Mouse (Mus musculus) spleen, adult 2 months (tissue): ENCODE results near the gene Zfr2. TPM values are rescaled to one million over a fixed set of nuclear protein-coding genes. Genes with fewer than 3 reads are reported as not detected.
A peak's percentile ranks its signal among the peaks of the same experiment; 100 is the strongest.

ENCODE experiments used
- DNase-seq, 2 experiments: peaks; one replicate each; pipeline versions ENCODE4 v3.0.0 to v3.0.0-alpha.2; 2012 to 2021; ENCODE audit warnings: low spot score in 2 of 2, low read depth in 1 of 2
- H3K27ac ChIP-seq: fragments of 200-500 bp; 2 replicates; pipeline ENCODE4 v1.5.1; 2012; ENCODE audit warnings: low read length, inconsistent platforms; ENCODE audit not compliant: insufficient read depth
- H3K27me3 ChIP-seq: fragments of 200-500 bp; 2 replicates; pipeline ENCODE4 v1.6.1; 2012; ENCODE audit warnings: mild to moderate bottlenecking, moderate library complexity, low read length, inconsistent platforms; ENCODE audit not compliant: control insufficient read depth, insufficient read depth
- H3K36me3 ChIP-seq: fragments of 200-500 bp; 2 replicates; pipeline ENCODE4 v1.6.1; 2012; ENCODE audit warnings: mild to moderate bottlenecking, low read length, inconsistent platforms; ENCODE audit not compliant: control insufficient read depth, insufficient read depth
- H3K4me1 ChIP-seq: fragments of 200-500 bp; 2 replicates; pipeline ENCODE4 v1.6.1; 2011; ENCODE audit warnings: inconsistent platforms; ENCODE audit not compliant: control insufficient read depth, insufficient read depth, insufficient read length
- H3K4me3 ChIP-seq: fragments of 200-500 bp; 2 replicates; pipeline ENCODE4 v1.5.1; 2011; ENCODE audit warnings: mild to moderate bottlenecking, inconsistent platforms; ENCODE audit not compliant: insufficient read depth, insufficient read length; ENCODE audit errors: extremely low read depth
- CTCF ChIP-seq: fragments of 200-500 bp; IDR thresholded peaks from 2 replicates; pipeline ENCODE4 v1.5.1; 2011; ENCODE audit warnings: mild to moderate bottlenecking, inconsistent platforms; ENCODE audit not compliant: insufficient read depth, insufficient read length, insufficient replicate concordance; ENCODE audit errors: extremely low read depth
- POLR2A ChIP-seq: fragments of 200-500 bp; IDR thresholded peaks from 2 replicates; pipeline ENCODE4 v1.6.1; 2011; ENCODE audit warnings: low read depth, low read length, inconsistent platforms
- whole genome bisulfite sequencing: fragments of 180-500 bp; shearing (Covaris S2); methylation state at CpG from one replicate; pipeline ENCODE4 v1.1.7; 2018; 5-methylcytosine and 5-hydroxymethylcytosine counted together
- polyA plus RNA-seq: library from polyadenylated mRNA; depleted of rRNA; stranded (reverse); fragments of >200 nt; gene quantifications from 2 replicates; pipeline ENCODE4 v1.2.3, GENCODE M21; 2012; rRNA removed

Gene Zfr2
- polyA plus RNA-seq, 1 experiment: 5.5 TPM

DNA sequence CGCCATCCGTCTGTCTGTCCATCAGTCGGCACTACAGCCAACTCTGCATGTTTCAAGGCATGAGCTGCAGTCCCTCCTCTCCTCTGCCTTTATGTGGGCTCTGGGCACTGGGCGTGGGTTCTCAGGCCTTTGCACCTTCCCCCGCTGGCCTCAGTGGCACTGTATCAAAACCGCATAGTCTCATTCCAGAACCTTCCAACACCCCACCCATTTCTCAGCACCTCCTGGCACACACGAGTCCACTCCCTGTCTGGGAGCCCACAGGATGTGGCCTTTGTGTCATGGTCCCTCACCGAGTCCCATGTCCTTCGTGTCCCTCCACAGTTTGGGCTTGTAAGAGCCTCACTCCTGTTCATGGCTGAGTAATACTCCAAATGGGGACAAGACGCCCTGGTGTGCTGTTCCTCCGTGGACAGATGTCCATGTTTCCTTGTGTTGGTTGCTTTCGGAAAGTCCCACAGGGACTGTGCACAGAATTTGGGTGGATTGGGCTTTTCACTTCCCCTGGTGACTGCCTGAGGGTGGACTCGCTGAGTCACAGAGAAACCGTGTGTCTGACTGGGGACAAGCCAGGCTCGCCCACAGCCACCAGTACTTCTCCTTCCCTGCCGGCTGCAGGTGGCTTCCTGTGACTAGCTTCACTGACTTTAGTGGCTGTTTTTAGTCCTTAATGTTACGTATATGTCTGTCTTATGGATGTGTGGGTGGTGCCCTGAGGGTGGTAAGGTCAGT is 65.6 kb downstream of the Zfr2 start:
- DNase-seq: peak in 1 of 2 experiments; percentile 74
- TF ChIP-seq CTCF (no peak), POLR2A (no peak)
- H3K36me3 ChIP-seq: no peaks in the 10 kb centered on the region
- no peak overlapping the region; the same call in 1 of the 2 replicates for H3K4me3 ChIP-seq
- WGBS: 26% methylated on average over 17 of the region's 17 CpGs
- peak overlapping the region; percentile 93 for H3K27ac ChIP-seq
- H3K27me3 ChIP-seq: no peaks in the 10 kb centered on the region
- peaks cover 94% of the 10 kb centered on the region for H3K4me1 ChIP-seq

DNA sequence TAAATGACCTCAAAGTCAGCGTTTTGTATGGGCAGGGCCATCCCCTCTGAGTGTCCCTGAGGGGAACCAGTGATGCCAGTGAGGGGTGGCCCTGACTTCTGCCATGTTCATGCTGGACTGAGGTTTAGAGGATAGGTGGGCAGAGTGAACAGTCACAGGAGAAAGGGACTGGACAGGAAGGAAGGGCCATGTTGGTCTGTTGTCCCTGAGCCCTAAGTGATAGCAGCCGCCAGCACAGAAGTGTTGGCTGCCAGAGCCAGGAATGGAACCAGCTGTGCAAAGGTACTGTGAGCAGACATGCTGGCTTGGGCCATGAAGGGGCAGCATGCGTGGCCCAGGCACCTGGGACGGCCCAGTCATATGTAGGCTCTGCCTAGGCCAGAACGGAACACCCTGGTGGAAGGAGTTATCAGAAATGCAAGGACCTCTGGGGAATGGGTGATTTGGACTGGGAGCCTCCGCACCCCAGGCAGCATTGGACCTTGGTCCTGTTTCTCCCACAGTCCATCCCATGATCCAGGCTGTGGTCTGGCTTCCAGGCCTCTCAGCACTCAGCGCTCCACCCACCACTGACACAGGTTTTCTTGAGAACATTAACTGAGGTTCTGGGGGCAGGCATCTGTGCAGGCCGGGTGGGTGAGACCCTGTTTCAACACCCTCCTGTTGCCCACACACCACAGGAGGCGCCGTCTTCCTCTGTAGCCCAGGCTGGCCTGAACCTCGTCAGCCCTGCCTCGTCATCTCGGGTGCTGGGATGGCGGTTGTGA is 66.8 kb downstream of the Zfr2 start:
- no peak for DNase-seq
- Histone ChIP-seq H3K27ac (peak overlapping the region; percentile 93), H3K36me3 (no peaks in the 10 kb centered on the region), H3K27me3 (no peaks in the 10 kb centered on the region), H3K4me3 (no peak overlapping the region), H3K4me1 (peaks cover 92% of the 10 kb centered on the region)
- WGBS: 78% methylated on average over 14 of the region's 14 CpGs
- TF ChIP-seq POLR2A (no peak), CTCF (no peak)

DNA sequence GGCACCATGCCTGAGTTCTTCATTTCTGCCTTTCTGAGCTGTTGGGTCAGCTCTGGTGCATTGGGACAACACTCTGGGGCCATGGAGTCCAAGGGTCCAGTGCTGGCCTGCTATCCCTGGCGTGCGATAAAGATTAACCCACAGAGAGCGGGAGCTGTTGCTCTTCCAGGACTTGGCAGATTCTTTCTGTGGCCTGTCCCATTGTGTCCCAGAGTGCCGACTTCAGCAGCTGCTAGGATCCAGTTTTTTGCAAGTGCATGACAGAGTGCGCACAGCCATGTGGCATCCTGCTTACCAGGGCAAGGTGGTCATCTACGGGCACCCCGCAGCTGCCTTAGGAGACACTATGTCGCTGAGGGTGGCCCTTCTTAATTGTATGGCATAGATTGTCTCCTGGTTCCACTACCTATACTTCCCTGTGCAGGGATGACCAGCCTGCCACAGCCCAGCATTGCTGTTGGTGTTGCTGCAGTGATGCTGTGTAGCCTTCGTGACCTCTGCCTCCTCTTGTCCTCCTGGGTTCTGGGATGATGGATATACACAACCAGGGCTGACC is 67.5 kb downstream of the Zfr2 start:
- Histone ChIP-seq H3K27ac (peak overlapping the region; percentile 93; the same call in 1 of the 2 replicates), H3K4me1 (peaks cover 87% of the 10 kb centered on the region), H3K36me3 (no peaks in the 10 kb centered on the region), H3K4me3 (no peak overlapping the region), H3K27me3 (no peaks in the 10 kb centered on the region)
- no peak for TF ChIP-seq CTCF
- TF ChIP-seq POLR2A: no peak
- no peak for DNase-seq
- 90% methylated on average over 9 of the region's 9 CpGs for WGBS

DNA sequence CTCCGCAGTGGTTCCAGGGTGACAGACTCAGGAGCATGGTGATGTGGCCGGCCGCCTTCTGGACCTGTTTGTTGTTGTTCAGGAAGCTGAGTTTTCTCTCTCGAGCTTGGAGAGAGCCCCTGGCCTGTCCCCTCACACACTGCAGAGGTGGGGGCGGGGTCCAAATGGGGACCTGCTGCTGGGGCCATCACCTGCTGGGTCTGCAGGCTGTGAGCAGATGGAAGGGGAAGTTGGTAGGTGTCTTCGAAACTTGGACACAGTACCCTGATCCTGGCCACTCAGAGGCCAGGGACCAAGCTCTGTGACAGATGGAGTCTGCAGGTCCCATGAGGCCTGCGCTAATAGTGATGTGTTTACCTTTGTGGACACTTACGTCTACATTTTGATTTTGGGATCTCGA is 68.4 kb downstream of the Zfr2 start:
- no peak overlapping the region for H3K4me3 ChIP-seq
- no peaks in the 10 kb centered on the region for H3K27me3 ChIP-seq
- TF ChIP-seq POLR2A (no peak), CTCF (no peak)
- no peak overlapping the region for H3K27ac ChIP-seq
- no peak for DNase-seq
- H3K36me3 ChIP-seq: 0 out of 2 replicates have a peak, but pooled peaks cover 3% of the 10 kb centered on the region
- peaks cover 80% of the 10 kb centered on the region for H3K4me1 ChIP-seq
- WGBS: 63% methylated on average over 9 of the region's 9 CpGs

Other genes with a start within 250 kb of the Zfr2 start
- 0.75 and 0.91 TPM in 2 replicates for gene Gng7, start 218.2 kb upstream of the Zfr2 start, polyA plus RNA-seq
- gene Diras1, start 207.5 kb upstream of the Zfr2 start, polyA plus RNA-seq: 0.04 TPM in 1 of 2 replicates, not detected in the other
- 22.3 and 26.0 TPM in 2 replicates for gene Slc39a3, start 195.7 kb upstream of the Zfr2 start, polyA plus RNA-seq
- 88.8 and 114 TPM in 2 replicates for gene Sgta, start 173.0 kb upstream of the Zfr2 start, polyA plus RNA-seq
- gene Thop1, start 163.1 kb upstream of the Zfr2 start, polyA plus RNA-seq: 17.9 and 27.2 TPM in 2 replicates
- gene Creb3l3, start 134.3 kb upstream of the Zfr2 start, polyA plus RNA-seq: 0.27 and 0.32 TPM in 2 replicates
- gene Map2k2, start 127.2 kb upstream of the Zfr2 start, polyA plus RNA-seq: 135 and 201 TPM in 2 replicates
- 64.6 and 95.2 TPM in 2 replicates for gene Zbtb7a, start 97.9 kb upstream of the Zfr2 start, polyA plus RNA-seq
- 36.1 and 45.8 TPM in 2 replicates for gene Pias4, start 65.2 kb upstream of the Zfr2 start, polyA plus RNA-seq
- 1,457 and 1,736 TPM in 2 replicates for gene Eef2, start 56.5 kb upstream of the Zfr2 start, polyA plus RNA-seq
- 58.0 and 84.5 TPM in 2 replicates for gene Dapk3, start 50.1 kb upstream of the Zfr2 start, polyA plus RNA-seq
- not detected in 2 replicates for gene 4930442H23Rik, start 49.3 kb upstream of the Zfr2 start, polyA plus RNA-seq
- not detected in 2 replicates for gene Nmrk2, start 31.1 kb upstream of the Zfr2 start, polyA plus RNA-seq
- 0.92 and 0.95 TPM in 2 replicates for gene Atcay, start 2.3 kb upstream of the Zfr2 start, polyA plus RNA-seq
- 22.5 and 30.0 TPM in 2 replicates for gene Matk, start 19.8 kb downstream of the Zfr2 start, polyA plus RNA-seq
- gene Mrpl54, start 33.8 kb downstream of the Zfr2 start, polyA plus RNA-seq: 63.6 and 86.9 TPM in 2 replicates
- 63.0 and 77.1 TPM in 2 replicates for gene Apba3, start 33.8 kb downstream of the Zfr2 start, polyA plus RNA-seq
- gene Tjp3, start 58.4 kb downstream of the Zfr2 start, polyA plus RNA-seq: 8.1 and 10.6 TPM in 2 replicates
- 93.2 and 111 TPM in 2 replicates for gene Pip5k1c, start 59.8 kb downstream of the Zfr2 start, polyA plus RNA-seq
- gene Cactin, start 87.9 kb downstream of the Zfr2 start, polyA plus RNA-seq: 38.6 and 44.8 TPM in 2 replicates
- 68.1 and 92.5 TPM in 2 replicates for gene Tbxa2r, start 95.6 kb downstream of the Zfr2 start, polyA plus RNA-seq
- 1.3 and 1.7 TPM in 2 replicates for gene Gipc3, start 110.1 kb downstream of the Zfr2 start, polyA plus RNA-seq
- 74.8 and 92.9 TPM in 2 replicates for gene Hmg20b, start 117.3 kb downstream of the Zfr2 start, polyA plus RNA-seq
- 20.2 and 32.6 TPM in 2 replicates for gene Mfsd12, start 124.3 kb downstream of the Zfr2 start, polyA plus RNA-seq
- gene 4930404N11Rik, start 132.7 kb downstream of the Zfr2 start, polyA plus RNA-seq: 7.8 and 11.7 TPM in 2 replicates
- 127 and 128 TPM in 2 replicates for gene Fzr1, start 145.4 kb downstream of the Zfr2 start, polyA plus RNA-seq
- 47.9 and 71.7 TPM in 2 replicates for gene Dohh, start 151.3 kb downstream of the Zfr2 start, polyA plus RNA-seq
- gene Gm48551, start 151.3 kb downstream of the Zfr2 start, polyA plus RNA-seq: 2.3 and 2.9 TPM in 2 replicates
- gene Gm48552, start 155.8 kb downstream of the Zfr2 start, polyA plus RNA-seq: 2.9 and 6.4 TPM in 2 replicates
- gene Smim24, start 159.9 kb downstream of the Zfr2 start, polyA plus RNA-seq: 18.3 and 22.9 TPM in 2 replicates
- 26.0 and 32.4 TPM in 2 replicates for gene Nfic, start 222.5 kb downstream of the Zfr2 start, polyA plus RNA-seq
- gene Celf5, start 249.6 kb downstream of the Zfr2 start, polyA plus RNA-seq: 0.33 and 0.70 TPM in 2 replicates